Mouse (Mus musculus) G1E (cell line): ENCODE results near the gene Mfng.

Experiments
- CTCF ChIP-seq: IDR thresholded peaks from 2 replicates; pipeline ENCODE4 v1.5.1; 2012; ENCODE audit warnings: low read depth, low read length, inconsistent platforms, mixed read lengths
- GATA1 ChIP-seq: IDR thresholded peaks from 2 replicates; pipeline ENCODE4 v1.6.1; 2012; ENCODE audit warnings: borderline replicate concordance, low read length, inconsistent platforms, mixed read lengths
- POLR2AphosphoS5 ChIP-seq: IDR thresholded peaks from 2 replicates; pipeline ENCODE4 v1.6.1; 2012; ENCODE audit warnings: low read depth, low read length, inconsistent platforms; ENCODE audit not compliant: insufficient replicate concordance
- TAL1 ChIP-seq: conservative IDR thresholded peaks from 2 replicates; pipeline ENCODE4 v1.6.1; 2012; ENCODE audit warnings: low read depth, low read length, inconsistent platforms, mixed read lengths

- TF ChIP-seq CTCF (no peak), GATA1 (no peak), TAL1 (no peak), POLR2AphosphoS5 (no peak)
Measured at GRCm38 (mm10) chr15:78799029-78799428, 25.8 kb upstream of the Mfng start.
